Mouse (Mus musculus) urinary bladder, postnatal 25 days (tissue): ENCODE measurements around the gene Cfap58.

ENCODE experiments used
- DNase-seq: peaks from one replicate; pipeline ENCODE4 v3.0.0; 2022; ENCODE audit warnings: low spot score

Gene Cfap58

GRCm38 (mm10) chr19:47978109-47978701, 40.7 kb downstream of the Cfap58 start:
- DNase-seq = no peak

- no peak for DNase-seq
Observed at GRCm38 (mm10) chr19:47979446-47979845, 42.0 kb downstream of the Cfap58 start.

- no peak for DNase-seq
Observed at GRCm38 (mm10) chr19:47980241-47980640, 42.8 kb downstream of the Cfap58 start.

- DNase-seq = no peak
Observed at GRCm38 (mm10) chr19:47985606-47986213, 48.2 kb downstream of the Cfap58 start.

GRCm38 (mm10) chr19:47987986-47988385, 50.5 kb downstream of the Cfap58 start:
- no peak for DNase-seq

- DNase-seq = no peak
Observed at GRCm38 (mm10) chr19:47988456-47988855, 51.0 kb downstream of the Cfap58 start.

- DNase-seq = no peak
Observed at GRCm38 (mm10) chr19:47988880-47989574, 51.6 kb downstream of the Cfap58 start.

GRCm38 (mm10) chr19:47989575-47989891, 52.1 kb downstream of the Cfap58 start:
- no peak for DNase-seq

GRCm38 (mm10) chr19:48001240-48001639, 63.8 kb downstream of the Cfap58 start:
- no peak for DNase-seq

- DNase-seq = no peak
Observed at GRCm38 (mm10) chr19:48001774-48002173, 64.3 kb downstream of the Cfap58 start.

GRCm38 (mm10) chr19:48008771-48009413, 71.4 kb downstream of the Cfap58 start:
- DNase-seq = peak; percentile 6

- DNase-seq = no peak
Observed at GRCm38 (mm10) chr19:48009586-48010331, 72.3 kb downstream of the Cfap58 start.

GRCm38 (mm10) chr19:48020103-48020502, 82.6 kb downstream of the Cfap58 start:
- DNase-seq = no peak

- DNase-seq = no peak
Observed at GRCm38 (mm10) chr19:48021435-48021834, 84.0 kb downstream of the Cfap58 start.

- DNase-seq = no peak
Observed at GRCm38 (mm10) chr19:48022763-48023162, 85.3 kb downstream of the Cfap58 start.

GRCm38 (mm10) chr19:48023726-48024125, 86.3 kb downstream of the Cfap58 start:
- DNase-seq = no peak

GRCm38 (mm10) chr19:48025366-48025765, 87.9 kb downstream of the Cfap58 start:
- DNase-seq = no peak

- no peak for DNase-seq
Observed at GRCm38 (mm10) chr19:48026882-48027281, 89.4 kb downstream of the Cfap58 start.

- DNase-seq = no peak
Observed at GRCm38 (mm10) chr19:48039554-48039953, 102.1 kb downstream of the Cfap58 start.

- DNase-seq = no peak
Observed at GRCm38 (mm10) chr19:48047315-48047714, 109.8 kb downstream of the Cfap58 start.

- no peak for DNase-seq
Observed at GRCm38 (mm10) chr19:48049361-48049760, 111.9 kb downstream of the Cfap58 start.

- DNase-seq = no peak
Observed at GRCm38 (mm10) chr19:48063289-48063688, 125.8 kb downstream of the Cfap58 start.
